Mouse (Mus musculus) kidney, adult 2 months (tissue): ENCODE results near the gene Zfyve27. TPM values are rescaled to one million over a fixed set of nuclear protein-coding genes. Genes with fewer than 3 reads are reported as not detected.
A peak's percentile ranks its signal among the peaks of the same experiment; 100 is the strongest.

Experiments
- DNase-seq: peaks from one replicate; pipeline ENCODE4 v3.0.0; 2021
- H3K27ac ChIP-seq: fragments of 200-500 bp; 2 replicates; pipeline ENCODE4 v1.5.1; 2012; ENCODE audit warnings: low read depth, low read length, control low read depth, inconsistent platforms; ENCODE audit not compliant: insufficient read depth
- H3K27me3 ChIP-seq: fragments of 200-500 bp; replicated peaks from 2 replicates; pipeline ENCODE4 v1.6.1; 2012; ENCODE audit warnings: mild to moderate bottlenecking, moderate library complexity, low read length, inconsistent platforms; ENCODE audit not compliant: control insufficient read depth, insufficient read depth
- H3K36me3 ChIP-seq: fragments of 200-500 bp; 2 replicates; pipeline ENCODE4 v1.6.1; 2012; ENCODE audit warnings: mild to moderate bottlenecking, moderate library complexity, low read length, inconsistent platforms; ENCODE audit not compliant: control insufficient read depth, insufficient read depth
- H3K4me1 ChIP-seq: fragments of 200-500 bp; 2 replicates; pipeline ENCODE4 v1.6.1; 2011; ENCODE audit warnings: low read length; ENCODE audit not compliant: control insufficient read depth, insufficient read depth
- H3K4me3 ChIP-seq: fragments of 200-500 bp; 2 replicates; pipeline ENCODE4 v1.5.1; 2011; ENCODE audit warnings: mild to moderate bottlenecking, low read depth, low read length, control low read depth; ENCODE audit not compliant: insufficient read depth
- CTCF ChIP-seq: fragments of 200-500 bp; conservative IDR thresholded peaks from 2 replicates; pipeline ENCODE4 v1.5.1; 2011; ENCODE audit warnings: low read depth, mild to moderate bottlenecking, control low read depth, low read length, moderate library complexity, mixed read lengths; ENCODE audit not compliant: insufficient read depth, insufficient read length
- POLR2A ChIP-seq: fragments of 200-500 bp; IDR thresholded peaks from one replicate; pipeline ENCODE4 v1.6.1; 2011; ENCODE audit warnings: low read depth, low read length, control low read depth
- WGBS: fragments of 180-500 bp; shearing (Covaris S2); methylation state at CpG from one replicate; pipeline ENCODE4 v1.1.7; 2018; 5-methylcytosine and 5-hydroxymethylcytosine counted together
- polyA plus RNA-seq: library from polyadenylated mRNA; depleted of rRNA; stranded (reverse); fragments of >200 nt; gene quantifications from 2 replicates; pipeline ENCODE4 v1.2.3, GENCODE M21; 2012

Gene Zfyve27
- polyA plus RNA-seq, 1 experiment, result 30.7 TPM

DNA sequence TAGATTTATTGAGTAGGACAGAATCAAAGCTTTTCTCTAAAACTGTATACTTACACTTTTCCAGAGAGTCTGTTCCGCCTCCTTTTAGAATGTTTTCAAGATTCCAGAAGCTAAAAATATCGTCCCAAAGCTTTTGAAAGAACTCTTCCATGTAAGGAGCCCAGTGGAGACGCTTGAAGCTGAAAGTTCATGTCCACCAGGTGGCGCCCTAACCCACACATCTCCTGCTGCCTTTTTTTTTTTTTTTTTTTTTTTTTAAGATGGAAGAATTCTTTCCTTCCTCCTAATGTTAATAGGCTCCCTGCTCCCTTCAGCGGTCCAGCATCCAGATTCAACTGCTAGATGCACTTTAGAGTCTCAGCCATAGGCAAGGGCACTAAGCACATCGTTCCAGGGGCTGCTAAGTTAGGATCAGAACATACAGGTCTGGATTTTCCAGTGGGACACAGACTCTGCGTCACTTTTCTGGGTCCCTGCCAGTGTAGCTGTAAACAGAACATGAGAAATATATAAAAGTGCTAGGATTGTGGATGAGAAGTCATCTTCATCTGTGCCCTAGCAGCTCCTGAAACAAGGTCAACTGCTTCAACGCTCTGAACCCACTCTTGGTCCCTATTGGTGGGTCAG, 19.1 kb upstream of the Zfyve27 start:
- Histone ChIP-seq H3K4me1 (peaks cover 10% of the 10 kb centered on the region), H3K27ac (0 out of 2 replicates have a peak overlapping the region, but pooled peaks have one; percentile 32), H3K27me3 (no peaks in the 10 kb centered on the region), H3K4me3 (no peak overlapping the region), H3K36me3 (no peaks in the 10 kb centered on the region)
- peak; percentile 68 for TF ChIP-seq CTCF
- TF ChIP-seq POLR2A, result no peak
- 27% methylated on average over 8 of the region's 8 CpGs for WGBS
- DNase-seq, result peak; percentile 92

DNA sequence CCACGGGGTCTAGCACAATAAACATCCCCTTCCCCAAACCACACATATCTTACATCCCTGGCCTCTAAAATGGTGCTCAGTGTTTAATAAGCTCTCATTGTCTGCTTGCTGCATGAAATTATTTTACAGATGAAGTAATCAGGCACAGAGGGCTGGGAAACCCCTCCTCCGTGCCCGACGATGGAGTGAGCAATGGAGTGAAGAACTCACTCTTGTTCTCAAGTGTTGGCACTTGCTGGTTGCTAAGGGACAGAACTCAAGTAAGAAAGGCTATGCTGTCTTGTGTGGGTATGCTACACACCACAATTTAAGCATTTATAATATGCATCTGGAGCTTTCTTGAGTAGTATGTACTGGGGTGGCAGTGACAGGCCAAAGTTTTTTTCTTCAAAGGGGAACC, 18.5 kb upstream of the Zfyve27 start:
- no peak for TF ChIP-seq CTCF
- TF ChIP-seq POLR2A, result no peak
- H3K27ac ChIP-seq, result 0 out of 2 replicates have a peak overlapping the region, but pooled peaks have one; percentile 32
- DNase-seq, result no peak
- peaks cover 10% of the 10 kb centered on the region for H3K4me1 ChIP-seq
- WGBS, result 59% methylated on average over 4 of the region's 4 CpGs
- H3K27me3 ChIP-seq, result no peaks in the 10 kb centered on the region
- H3K4me3 ChIP-seq, result no peak overlapping the region
- no peaks in the 10 kb centered on the region for H3K36me3 ChIP-seq

DNA sequence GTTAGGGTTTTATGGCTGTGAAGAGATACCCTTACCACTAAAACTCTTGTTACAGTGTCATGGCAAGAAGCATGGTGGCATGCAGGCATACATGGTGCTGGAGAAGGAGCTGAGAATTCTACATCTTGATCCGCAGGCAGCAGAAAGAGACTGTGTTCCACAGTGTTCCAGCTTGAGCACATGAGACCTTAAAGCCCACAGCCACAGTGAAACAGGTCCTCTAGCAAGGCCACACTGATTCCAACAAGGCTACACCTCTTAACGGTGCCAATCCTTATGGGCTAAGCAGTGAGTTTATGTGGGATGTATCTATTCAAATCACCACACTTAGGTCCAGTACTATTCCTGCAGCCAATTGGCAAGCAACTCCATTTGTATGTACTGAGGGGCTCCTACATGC, 18.0 kb upstream of the Zfyve27 start:
- TF ChIP-seq POLR2A (no peak), CTCF (no peak)
- no peak overlapping the region for H3K4me3 ChIP-seq
- 93% methylated on average over 2 of the region's 2 CpGs for WGBS
- H3K4me1 ChIP-seq, result peaks cover 10% of the 10 kb centered on the region
- DNase-seq, result no peak
- peak overlapping the region; percentile 69; the same call in 1 of the 2 replicates for H3K27ac ChIP-seq
- no peaks in the 10 kb centered on the region for H3K36me3 ChIP-seq
- H3K27me3 ChIP-seq, result no peaks in the 10 kb centered on the region

DNA sequence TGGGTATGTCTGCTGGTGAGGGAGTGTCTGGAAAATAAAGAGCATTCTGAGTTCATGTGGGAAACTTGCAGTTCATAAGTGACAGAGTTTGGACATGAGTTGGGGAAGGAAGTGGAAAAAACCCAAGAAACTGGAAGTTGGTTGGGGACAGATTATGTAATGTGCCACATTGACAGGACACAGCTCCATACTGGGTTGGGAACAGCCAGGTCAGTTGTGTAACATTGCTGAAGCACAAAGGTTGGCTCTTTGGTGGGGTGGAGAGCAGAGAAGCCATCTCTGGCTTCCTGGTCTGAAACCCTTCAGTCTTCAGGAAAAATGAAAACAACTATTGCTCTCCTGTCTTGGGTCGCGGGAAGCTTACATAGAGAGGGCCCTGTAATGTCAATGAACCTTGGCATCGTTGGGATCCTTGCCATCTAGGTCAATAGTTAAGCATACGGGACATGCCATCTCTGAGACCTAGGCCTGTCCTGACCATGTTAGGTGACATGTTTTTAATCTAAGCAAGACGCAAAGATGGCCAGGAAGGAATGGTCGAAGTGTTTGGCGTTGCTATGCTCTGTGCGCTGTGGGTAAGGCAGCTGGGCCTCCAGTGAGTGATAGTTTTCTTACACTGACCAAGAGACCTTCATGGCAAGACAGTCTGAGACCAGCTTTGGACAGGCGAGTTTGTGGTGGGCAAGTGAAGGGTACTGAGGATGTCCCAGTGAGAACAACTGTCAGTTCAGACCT, 17.3 kb upstream of the Zfyve27 start:
- Histone ChIP-seq H3K36me3 (no peaks in the 10 kb centered on the region), H3K27ac (peak overlapping the region; percentile 69)
- WGBS, result 80% methylated on average over 9 of the region's 9 CpGs

DNA sequence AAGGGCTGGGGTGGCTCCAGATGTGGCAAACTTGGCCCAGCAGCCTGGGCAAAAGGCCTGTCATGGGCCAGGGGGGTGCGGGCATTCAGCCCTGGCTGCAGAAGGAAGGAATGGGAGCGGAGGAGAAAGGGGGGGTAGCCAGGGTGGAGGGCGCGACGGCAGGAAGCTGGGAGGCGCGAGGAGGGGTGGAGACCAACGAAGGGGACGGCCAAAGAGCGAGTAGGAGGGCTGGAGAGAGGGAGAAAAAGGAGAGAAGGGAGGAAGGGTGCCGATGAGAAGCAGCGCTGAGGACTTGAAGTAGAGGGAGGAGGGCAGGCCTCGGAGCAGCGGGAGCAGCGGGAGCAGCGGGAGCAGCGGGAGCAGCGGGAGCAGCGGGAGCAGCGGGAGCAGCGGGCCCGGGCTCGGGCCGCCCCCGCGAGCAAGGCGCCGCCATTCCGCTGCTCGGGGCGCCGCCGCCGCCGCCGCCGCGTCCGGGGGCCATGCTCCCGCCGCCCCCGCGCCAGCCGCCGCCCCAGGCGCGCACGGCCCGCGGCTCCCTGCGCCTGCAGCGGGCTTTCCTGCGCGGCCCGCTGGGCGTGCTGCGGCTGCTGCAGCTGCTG, 16.5 kb upstream of the Zfyve27 start, which contains the start of gene Marveld1:
Gene Marveld1, plus strand, starts transcription at position 231 of the 599 bp plus-strand sequence.
- peaks cover 10% of the 10 kb centered on the region for H3K4me1 ChIP-seq
- TF ChIP-seq POLR2A (peak; percentile 75), CTCF (0 out of 2 replicates have a peak, but pooled peaks have one; percentile 4)
- 3% methylated on average over 35 of the region's 57 CpGs for WGBS
- no peaks in the 10 kb centered on the region for H3K36me3 ChIP-seq
- H3K4me3 ChIP-seq, result peak within 1 kb of the TSS; percentile 76
- peak; percentile 82 for DNase-seq
- H3K27me3 ChIP-seq, result no peaks in the 10 kb centered on the region
- H3K27ac ChIP-seq, result peak within 1 kb of the TSS; percentile 75

More for the DNA sequence above, 17.3 kb upstream of the Zfyve27 start:
- TF ChIP-seq CTCF, result no peak
- no peak for TF ChIP-seq POLR2A
- Histone ChIP-seq H3K27me3 (no peaks in the 10 kb centered on the region), H3K4me1 (peaks cover 10% of the 10 kb centered on the region), H3K4me3 (peak overlapping the region; percentile 76; the same call in 1 of the 2 replicates)
- DNase-seq, result peak; percentile 62

DNA sequence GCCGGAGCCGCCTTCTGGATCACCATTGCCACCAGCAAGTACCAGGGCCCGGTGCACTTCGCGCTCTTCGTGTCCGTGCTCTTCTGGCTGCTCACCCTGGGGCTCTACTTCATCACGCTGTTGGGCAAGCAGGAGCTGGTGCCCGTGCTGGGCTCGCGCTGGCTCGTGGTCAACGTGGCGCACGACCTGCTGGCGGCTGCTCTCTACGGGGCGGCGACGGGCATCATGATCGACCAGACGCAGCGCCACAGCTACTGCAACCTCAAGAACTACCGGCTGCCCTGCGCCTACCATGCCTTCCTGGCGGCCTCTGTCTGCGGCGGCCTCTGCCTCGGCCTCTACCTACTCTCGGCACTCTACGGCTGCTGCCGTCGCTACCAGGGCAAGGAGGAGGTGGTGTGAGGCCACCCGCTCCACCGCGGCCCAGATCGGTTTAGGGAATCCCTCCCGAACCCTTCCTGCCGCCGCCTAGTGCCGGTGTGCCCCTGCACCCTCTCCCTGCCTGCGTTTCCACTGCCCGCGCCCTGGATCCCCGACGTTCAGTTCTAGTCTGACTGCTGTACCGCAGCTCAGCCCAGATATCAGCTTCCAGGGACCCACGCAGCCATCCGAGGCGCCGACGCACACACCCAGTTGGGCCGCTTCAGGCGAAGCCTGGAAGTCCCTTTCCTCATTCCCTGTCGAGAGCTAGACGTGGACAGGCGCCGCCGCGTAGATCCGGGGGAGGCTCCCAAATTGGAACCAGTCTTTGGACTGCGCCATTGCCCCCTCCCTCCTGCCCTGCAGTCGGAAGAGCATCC, 15.8 kb upstream of the Zfyve27 start:
- TF ChIP-seq POLR2A, result peak; percentile 13
- TF ChIP-seq CTCF, result no peak
- DNase-seq, result peak; percentile 73
- H3K36me3 ChIP-seq, result no peaks in the 10 kb centered on the region
- peak overlapping the region; percentile 75 for H3K27ac ChIP-seq
- H3K4me1 ChIP-seq, result peaks cover 10% of the 10 kb centered on the region
- 2% methylated on average over 63 of the region's 63 CpGs for WGBS
- H3K27me3 ChIP-seq, result no peaks in the 10 kb centered on the region
- H3K4me3 ChIP-seq, result peak overlapping the region; percentile 76
